Mouse (Mus musculus): ENCODE data around the gene Ccdc70. TPM values are rescaled to one million over a fixed set of nuclear protein-coding genes. Genes with fewer than 3 reads are reported as not detected.

Ccdc70 gene
- not detected for total RNA-seq (2023)

DNA sequence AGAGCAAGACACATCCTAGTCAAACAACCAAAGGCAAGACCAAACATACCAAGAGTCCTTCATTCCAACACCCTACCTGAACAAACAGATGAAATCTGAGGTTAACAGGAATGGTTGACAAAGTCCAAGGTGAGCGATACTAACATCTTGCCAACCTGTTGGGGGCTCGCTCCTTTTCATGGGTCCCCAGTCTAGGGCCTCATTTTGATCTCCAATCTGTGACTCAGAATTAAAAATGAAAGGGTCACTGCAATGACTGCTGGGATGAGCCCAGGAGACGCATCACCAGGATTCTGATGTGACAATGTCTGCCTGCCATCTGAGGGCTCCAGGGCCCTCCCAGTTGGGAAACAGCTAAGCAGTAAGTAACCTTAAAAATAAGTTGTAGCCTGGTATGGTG is at the start of gene Ccdc70:
Ccdc70 (plus strand) TSS at position 301 of the 400 bp plus-strand sequence.

DNA sequence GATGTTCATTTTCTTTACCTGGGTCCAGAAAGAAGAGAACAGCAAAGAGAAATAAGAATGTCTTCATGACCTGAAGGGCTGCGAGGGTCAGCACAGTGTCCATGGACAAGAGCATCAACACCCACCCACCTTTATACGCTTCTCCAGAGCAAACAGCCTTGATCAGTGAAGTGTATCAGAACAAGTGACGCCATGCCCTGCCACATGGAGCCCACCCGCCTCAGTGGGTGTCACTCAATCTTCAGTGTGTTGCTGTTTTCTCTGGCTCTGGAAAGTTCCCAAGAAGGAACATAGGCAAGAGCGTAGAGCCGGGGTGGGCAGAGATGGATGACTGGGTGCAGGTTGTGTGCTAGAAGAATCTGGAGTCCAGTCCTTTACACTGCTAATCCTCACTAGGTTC is 37.0 kb upstream of the Ccdc70 start, which contains the start of gene Defb15:
Defb15 (minus strand) TSS at position 101 of the 400 bp plus-strand sequence.

DNA sequence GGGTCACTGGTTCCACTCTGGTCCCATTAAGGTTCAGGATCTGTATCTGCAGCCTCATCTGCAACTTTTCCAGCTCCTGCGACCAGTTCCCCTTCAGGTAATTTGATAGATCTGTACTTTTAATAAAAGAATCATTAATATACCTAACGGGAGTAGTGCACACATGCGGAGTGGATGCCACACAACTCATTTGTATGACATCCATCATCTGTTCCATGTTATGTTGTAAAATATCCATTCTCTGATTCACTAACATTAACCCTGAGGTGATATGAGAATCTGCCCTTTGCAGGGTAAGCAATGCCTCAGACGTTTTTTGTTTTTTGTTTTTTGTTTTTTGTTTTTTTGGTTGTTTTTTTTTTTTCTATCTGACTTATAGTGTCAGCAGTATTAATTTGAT is 31.5 kb upstream of the Ccdc70 start, which contains the start of gene Defb35:
Defb35 (plus strand) TSS at position 301 of the 400 bp plus-strand sequence.

DNA sequence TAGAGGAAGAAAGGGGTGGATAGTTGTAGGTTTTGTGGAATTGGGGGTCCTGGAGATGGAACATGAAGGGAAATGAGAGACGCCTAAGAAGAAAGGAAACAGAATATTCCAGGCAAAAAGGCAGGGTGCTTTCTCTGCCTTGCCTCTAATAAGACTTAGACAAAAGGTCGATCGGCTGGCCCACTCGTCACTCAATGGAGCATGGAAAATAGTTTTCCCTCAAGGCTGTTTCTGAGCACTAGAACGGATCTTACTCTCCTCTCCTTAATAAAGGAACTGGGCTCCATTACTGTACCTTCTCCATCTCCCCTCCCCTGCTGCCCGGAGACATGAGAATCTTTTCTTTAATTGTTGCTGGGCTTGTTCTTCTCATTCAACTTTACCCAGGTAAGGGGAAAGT is 23.1 kb upstream of the Ccdc70 start, which contains the start of gene Defb13:
Defb13 (plus strand) TSS at position 301 of the 400 bp plus-strand sequence.

DNA sequence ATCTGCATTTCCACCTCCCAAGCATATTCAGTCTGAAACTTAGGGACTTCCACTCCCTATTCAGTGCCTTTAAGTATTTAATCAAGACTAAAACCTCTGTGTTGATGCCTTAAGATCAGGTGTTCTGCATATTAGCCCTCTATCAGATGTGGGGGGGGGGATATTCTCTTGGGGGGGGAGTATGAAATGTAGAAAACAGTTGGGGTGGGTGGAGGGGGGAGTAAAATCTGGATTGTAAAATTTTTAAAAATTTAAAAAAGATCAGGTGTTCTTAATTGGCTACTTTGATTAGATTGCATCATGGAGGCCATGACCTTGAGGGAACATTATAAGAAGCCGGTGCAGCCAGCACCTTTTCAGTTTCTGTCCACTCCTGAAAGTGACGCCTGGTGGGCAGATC is 11.2 kb upstream of the Ccdc70 start, which contains the start of gene Fam90a1a:
Fam90a1a (plus strand) TSS at position 301 of the 400 bp plus-strand sequence.

Other genes starting within 250 kb of the Ccdc70 start
- not detected for gene Defa24, start 235.3 kb upstream of the Ccdc70 start, total RNA-seq (2023)
- not detected for gene Defb50, start 146.2 kb upstream of the Ccdc70 start, total RNA-seq (2023)
- not detected for gene Defb2, start 129.8 kb upstream of the Ccdc70 start, total RNA-seq (2023)
- gene Defb10, start 110.9 kb upstream of the Ccdc70 start, total RNA-seq (2023): not detected
- not detected for gene Defb9, start 84.4 kb upstream of the Ccdc70 start, total RNA-seq (2023)
- not detected for gene Defb11, start 63.4 kb upstream of the Ccdc70 start, total RNA-seq (2023)
- not detected for gene Defb15, start 37.1 kb upstream of the Ccdc70 start, total RNA-seq (2023)
- gene Defb35, start 31.4 kb upstream of the Ccdc70 start, total RNA-seq (2023): not detected
- gene Defb13, start 23.0 kb upstream of the Ccdc70 start, total RNA-seq (2023): not detected
- not detected for gene Fam90a1a, start 11.1 kb upstream of the Ccdc70 start, total RNA-seq (2023)
- 0.35 TPM for gene Atp7b, start 90.5 kb downstream of the Ccdc70 start, total RNA-seq (2023)
- gene Alg11, start 90.9 kb downstream of the Ccdc70 start, total RNA-seq (2023): 20.1 TPM
- not detected for gene Nek5, start 155.3 kb downstream of the Ccdc70 start, total RNA-seq (2023)
- 7.4 TPM for gene Nek3, start 196.7 kb downstream of the Ccdc70 start, total RNA-seq (2023)
- gene Ckap2, start 216.0 kb downstream of the Ccdc70 start, total RNA-seq (2023): 1.4 TPM
- gene Vps36, start 223.0 kb downstream of the Ccdc70 start, total RNA-seq (2023): 25.3 TPM

Data from CD4-positive naive resting alpha-beta T cell, adult 57 days (primary cell).